Mouse (Mus musculus) embryonic facial prominence, embryonic 14.5 days (tissue): ENCODE results near the gene Gm45194. TPM values are rescaled to one million over a fixed set of nuclear protein-coding genes. Genes with fewer than 3 reads are reported as not detected.
A peak's percentile ranks its signal among the peaks of the same experiment; 100 is the strongest.

Source experiments
- ATAC-seq: fragments of 200-750 bp; cut with Nextera tagmentation; 2 replicates; pipeline ENCODE4 v1.8.0; 2017; ENCODE audit warnings: low read depth, moderate number of reproducible peaks, moderate TSS enrichment
- DNase-seq: peaks from one replicate; pipeline ENCODE4 v3.0.0-alpha.2; 2015; ENCODE audit warnings: low spot score
- H3K27ac ChIP-seq: fragments of 300-500 bp; sonication (generic); replicated peaks from 2 replicates; pipeline ENCODE4 v1.5.1; 2014; ENCODE audit warnings: low read depth, mild to moderate bottlenecking, low read length, moderate library complexity
- H3K27me3 ChIP-seq: fragments of 300-500 bp; sonication (generic); replicated peaks from 2 replicates; pipeline ENCODE4 v1.6.1; 2014; ENCODE audit warnings: low read length; ENCODE audit not compliant: control insufficient read depth, insufficient read depth
- H3K36me3 ChIP-seq: fragments of 300-500 bp; sonication (generic); 2 replicates; pipeline ENCODE4 v1.6.1; 2014; ENCODE audit warnings: low read length, mixed read lengths; ENCODE audit not compliant: control insufficient read depth, insufficient read depth
- H3K4me1 ChIP-seq: fragments of 300-500 bp; sonication (generic); 2 replicates; pipeline ENCODE4 v1.6.1; 2014; ENCODE audit warnings: antibody characterized with exemption, low read length; ENCODE audit not compliant: control insufficient read depth, insufficient read depth
- H3K4me2 ChIP-seq: fragments of 300-500 bp; sonication (generic); 2 replicates; pipeline ENCODE4 v1.6.1; 2014; ENCODE audit warnings: low read depth, mild to moderate bottlenecking, low read length, moderate library complexity, mixed read lengths
- H3K4me3 ChIP-seq: fragments of 300-500 bp; sonication (generic); 2 replicates; pipeline ENCODE4 v1.5.1; 2014; ENCODE audit warnings: low read depth, mild to moderate bottlenecking, low read length
- H3K9ac ChIP-seq: fragments of 300-500 bp; sonication (generic); 2 replicates; pipeline ENCODE4 v1.6.1; 2014; ENCODE audit warnings: low read depth, mild to moderate bottlenecking, low read length, moderate library complexity, mixed read lengths
- H3K9me3 ChIP-seq: fragments of 300-500 bp; sonication (generic); 2 replicates; pipeline ENCODE4 v1.6.1; 2016; ENCODE audit warnings: low read length; ENCODE audit not compliant: control insufficient read depth
- WGBS: fragments of 180-500 bp; shearing (Covaris S2); extraction: QIAGEN DNeasy Blood & Tissue Kit; methylation state at CpG from one replicate; pipeline ENCODE4 v1.1.7; 2014; 5-methylcytosine and 5-hydroxymethylcytosine counted together
- polyA plus RNA-seq: library from polyadenylated mRNA; unstranded; fragments of >200 nt; fragmentation: Nextera tagmentation; extraction: Ambion mirVana; gene quantifications from 2 replicates; pipeline ENCODE4 v1.2.1, GENCODE M21; 2014

Gene Gm45194
- polyA plus RNA-seq = 2.5 and 2.9 TPM in 2 replicates

DNA sequence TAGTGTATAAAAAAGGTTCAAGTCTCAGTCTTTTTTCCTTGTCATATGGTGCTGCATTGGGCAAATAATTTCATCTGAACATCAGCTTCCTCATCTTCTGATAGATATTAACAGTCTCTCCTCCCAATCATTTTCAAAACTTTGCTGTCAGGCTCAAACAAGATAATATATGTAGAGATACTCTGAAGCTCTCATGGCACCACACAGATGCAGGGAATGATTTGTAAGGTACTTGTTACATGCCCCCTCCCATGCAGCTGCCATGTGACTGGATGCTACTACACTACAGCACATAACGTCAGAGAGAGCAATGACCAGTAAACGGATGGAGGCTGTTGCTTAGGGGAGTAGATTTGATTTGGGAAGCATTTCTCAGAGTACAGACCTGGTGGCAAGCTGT lies at the start of gene Gm45194:
TSS of gene Gm45194 (plus strand) at position 301 of the 400 bp plus-strand sequence.
- 30% methylated on average over 2 of the region's 2 CpGs for WGBS
- no peak for ATAC-seq
- DNase-seq = no peak
- no peak within 1 kb of the TSS for H3K27ac ChIP-seq
- H3K4me3 ChIP-seq = no peak within 1 kb of the TSS
- H3K9me3 ChIP-seq = no peaks in the 10 kb centered on the region
- H3K9ac ChIP-seq = no peak within 1 kb of the TSS
- H3K4me2 ChIP-seq = no peak within 1 kb of the TSS
- no peaks in the 10 kb centered on the region for H3K36me3 ChIP-seq
- no peaks in the 10 kb centered on the region for H3K4me1 ChIP-seq
- H3K27me3 ChIP-seq = peaks cover 20% of the 10 kb centered on the region

DNA sequence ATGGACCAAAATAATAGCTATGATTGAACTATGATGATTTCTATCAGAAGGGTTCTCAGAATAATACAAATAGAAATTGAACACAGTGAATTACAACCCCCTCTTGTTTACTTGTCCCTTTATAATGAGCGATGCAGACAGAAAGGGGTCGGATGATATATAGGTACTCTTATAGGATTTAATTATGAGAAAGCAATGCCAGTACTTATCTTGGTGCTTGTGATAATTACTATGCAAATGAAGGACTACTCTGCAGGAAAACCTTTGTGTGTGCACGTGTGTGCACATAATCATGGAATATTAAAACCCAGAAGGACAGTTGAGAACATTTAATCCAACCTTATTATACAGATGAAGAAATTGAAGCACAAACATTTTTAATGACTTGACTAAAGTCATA lies 35.3 kb upstream of the Gm45194 start:
- Histone ChIP-seq H3K27me3 (no peaks in the 10 kb centered on the region), H3K27ac (no peak overlapping the region), H3K4me1 (no peaks in the 10 kb centered on the region), H3K36me3 (no peaks in the 10 kb centered on the region), H3K9me3 (no peaks in the 10 kb centered on the region), H3K9ac (no peak overlapping the region), H3K4me3 (no peak overlapping the region), H3K4me2 (no peak overlapping the region)
- no peak for ATAC-seq
- no peak for DNase-seq
- 67% methylated on average over 3 of the region's 3 CpGs for WGBS

DNA sequence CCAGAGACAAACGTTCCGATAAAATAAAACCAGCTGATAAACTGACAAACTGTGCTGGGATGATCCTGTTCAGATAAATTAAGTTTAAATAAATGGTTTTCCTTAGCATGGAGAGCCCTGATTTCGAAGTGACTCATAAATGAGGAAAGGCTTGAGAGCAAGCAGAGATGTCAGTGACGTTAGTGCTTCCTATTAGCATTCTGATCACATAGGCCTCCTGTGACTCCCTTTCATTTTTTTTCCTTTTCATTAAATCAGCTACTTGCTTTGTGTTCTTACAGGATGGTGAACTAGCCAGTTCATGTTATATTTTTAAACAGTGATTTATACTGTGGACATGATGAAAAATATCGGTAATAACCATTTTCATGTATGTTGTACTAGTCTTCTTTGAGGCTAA lies 9.9 kb upstream of the Gm45194 start:
- no peak overlapping the region for H3K9ac ChIP-seq
- DNase-seq (no peak), ATAC-seq (no peak)
- no peaks in the 10 kb centered on the region for H3K4me1 ChIP-seq
- no peaks in the 10 kb centered on the region for H3K27me3 ChIP-seq
- H3K27ac ChIP-seq = no peak overlapping the region
- no peak overlapping the region for H3K4me2 ChIP-seq
- no peaks in the 10 kb centered on the region for H3K36me3 ChIP-seq
- H3K4me3 ChIP-seq = no peak overlapping the region
- WGBS = 78% methylated on average over 5 of the region's 5 CpGs
- no peaks in the 10 kb centered on the region for H3K9me3 ChIP-seq

- DNase-seq (peak; percentile 3), ATAC-seq (no peak)
- no peaks in the 10 kb centered on the region for H3K36me3 ChIP-seq
- WGBS = 23% methylated on average over 32 of the region's 71 CpGs
- peak overlapping the region; percentile 64 for H3K4me2 ChIP-seq
- H3K4me3 ChIP-seq = peak overlapping the region; percentile 41
- H3K9me3 ChIP-seq = no peaks in the 10 kb centered on the region
- no peaks in the 10 kb centered on the region for H3K4me1 ChIP-seq
- H3K27me3 ChIP-seq = peaks cover 21% of the 10 kb centered on the region
- H3K9ac ChIP-seq = peak overlapping the region; percentile 42; the same call in 1 of the 2 replicates
- H3K27ac ChIP-seq = no peak overlapping the region
These were observed 3.3 kb downstream of the Gm45194 start for GRCm38 (mm10) chrX:111894321-111895050.

DNA sequence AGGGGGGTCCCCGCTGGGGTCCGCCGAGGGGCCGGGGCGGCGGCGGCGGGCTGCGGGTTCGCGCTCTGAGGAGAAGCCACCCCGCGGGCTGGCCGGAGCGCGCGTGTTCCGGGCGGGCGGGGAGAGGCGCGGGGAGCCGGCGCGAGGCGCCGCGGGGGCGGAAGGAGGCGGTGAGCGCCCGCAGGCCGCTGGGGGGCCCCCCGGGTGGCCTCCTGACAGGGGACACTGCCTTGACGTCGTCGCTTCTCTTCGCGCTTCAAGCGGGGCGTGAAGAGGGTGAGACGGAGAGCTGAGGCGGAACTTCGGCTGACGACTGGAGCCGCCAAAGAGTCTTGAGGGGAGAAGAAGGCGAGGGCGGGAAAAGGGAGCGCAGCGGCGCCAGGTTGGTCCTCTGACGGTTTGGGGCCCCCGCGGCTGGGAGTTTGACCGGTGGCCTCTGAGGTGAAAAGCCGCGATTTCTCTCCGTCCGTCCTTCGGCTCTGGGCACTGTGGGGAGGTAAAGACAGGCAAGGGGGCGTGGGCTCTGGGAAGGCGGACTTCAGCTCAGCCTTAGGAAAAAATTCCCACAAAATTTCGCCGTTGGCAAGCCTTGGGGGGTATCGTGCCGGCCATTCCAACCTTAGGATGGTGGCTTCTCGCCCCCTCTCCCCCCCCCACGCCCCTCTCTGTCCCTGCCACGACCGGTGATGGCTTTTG lies 4.0 kb downstream of the Gm45194 start:
- Histone ChIP-seq H3K27me3 (peaks cover 21% of the 10 kb centered on the region), H3K27ac (no peak overlapping the region), H3K4me2 (peak overlapping the region; percentile 64), H3K4me1 (no peaks in the 10 kb centered on the region), H3K9me3 (no peaks in the 10 kb centered on the region), H3K4me3 (peak overlapping the region; percentile 41), H3K36me3 (no peaks in the 10 kb centered on the region), H3K9ac (peak overlapping the region; percentile 42; the same call in 1 of the 2 replicates)
- 33% methylated on average over 31 of the region's 70 CpGs for WGBS
- ATAC-seq = no peak
- peak; percentile 11 for DNase-seq

- DNase-seq (no peak), ATAC-seq (no peak)
- Histone ChIP-seq H3K36me3 (no peaks in the 10 kb centered on the region), H3K27ac (no peak overlapping the region), H3K4me1 (no peaks in the 10 kb centered on the region), H3K9ac (no peak overlapping the region), H3K9me3 (no peaks in the 10 kb centered on the region), H3K4me2 (no peak overlapping the region), H3K27me3 (no peaks in the 10 kb centered on the region), H3K4me3 (no peak overlapping the region)
These were observed 26.2 kb downstream of the Gm45194 start for GRCm38 (mm10) chrX:111917422-111917821.

- Histone ChIP-seq H3K27ac (no peak overlapping the region), H3K36me3 (no peaks in the 10 kb centered on the region)
- no peak for ATAC-seq
These were observed 69.7 kb downstream of the Gm45194 start for GRCm38 (mm10) chrX:111960909-111961308.

DNA sequence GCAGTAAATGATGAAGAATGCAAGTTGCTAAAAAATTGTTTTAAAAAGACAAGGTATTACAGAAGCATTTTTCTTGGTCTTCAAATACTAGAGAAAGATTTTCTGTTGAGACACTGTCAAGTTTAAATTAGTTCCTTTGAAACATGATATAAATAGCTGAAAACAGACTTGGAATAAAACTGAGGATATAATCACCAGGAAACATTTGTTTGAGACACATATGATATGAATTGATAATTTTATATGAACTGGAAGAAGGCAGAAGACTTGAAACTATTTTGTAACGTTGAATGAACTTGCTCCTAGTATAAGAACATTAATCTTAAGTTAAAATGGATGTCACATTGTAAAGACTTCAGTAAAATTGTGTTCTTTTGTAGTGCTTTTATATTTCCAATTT lies 108.5 kb downstream of the Gm45194 start:
- H3K9ac ChIP-seq = no peak overlapping the region
- no peak overlapping the region for H3K27ac ChIP-seq
- H3K4me1 ChIP-seq = no peaks in the 10 kb centered on the region
- no peak overlapping the region for H3K4me3 ChIP-seq
- no peaks in the 10 kb centered on the region for H3K36me3 ChIP-seq
- no peak overlapping the region for H3K4me2 ChIP-seq
- DNase-seq (no peak), ATAC-seq (no peak)
- no peaks in the 10 kb centered on the region for H3K27me3 ChIP-seq
- no peaks in the 10 kb centered on the region for H3K9me3 ChIP-seq
- 33% methylated on average over 1 of the region's 1 CpGs for WGBS

More at GRCm38 (mm10) chrX:111960909-111961308, 69.7 kb downstream of the Gm45194 start:
- H3K4me1 ChIP-seq = no peaks in the 10 kb centered on the region
- H3K27me3 ChIP-seq = no peaks in the 10 kb centered on the region
- no peaks in the 10 kb centered on the region for H3K9me3 ChIP-seq
- H3K4me2 ChIP-seq = no peak overlapping the region
- no peak overlapping the region for H3K9ac ChIP-seq
- 79% methylated on average over 4 of the region's 4 CpGs for WGBS
- no peak for DNase-seq
- H3K4me3 ChIP-seq = no peak overlapping the region
